Mouse (Mus musculus) heart, embryonic 12.5 days (tissue): Measurements from ENCODE around the gene Cdc20. TPM values are rescaled to one million over a fixed set of nuclear protein-coding genes. Genes with fewer than 3 reads are reported as not detected.

Source experiments
- ATAC-seq: fragments of 200-750 bp; cut with Nextera tagmentation; 2 replicates; pipeline ENCODE4 v1.8.0; 2017; ENCODE audit warnings: moderate TSS enrichment, moderate library complexity; ENCODE audit not compliant: insufficient number of reproducible peaks, low FRiP score
- H3K27ac ChIP-seq: fragments of 300-500 bp; sonication (generic); 2 replicates; pipeline ENCODE4 v1.5.1; 2016; ENCODE audit warnings: mild to moderate bottlenecking, moderate library complexity; ENCODE audit not compliant: poor library complexity, severe bottlenecking
- H3K27me3 ChIP-seq: fragments of 300-500 bp; sonication (generic); replicated peaks from 2 replicates; pipeline ENCODE4 v1.6.1; 2016; ENCODE audit warnings: mild to moderate bottlenecking, moderate library complexity
- H3K36me3 ChIP-seq: fragments of 300-500 bp; sonication (generic); 2 replicates; pipeline ENCODE4 v1.6.1; 2016; ENCODE audit warnings: mild to moderate bottlenecking, moderate library complexity
- H3K4me1 ChIP-seq: fragments of 300-500 bp; sonication (generic); replicated peaks from 2 replicates; pipeline ENCODE4 v1.6.1; 2016; ENCODE audit warnings: mild to moderate bottlenecking
- H3K4me2 ChIP-seq: fragments of 300-500 bp; sonication (generic); 2 replicates; pipeline ENCODE4 v1.6.1; 2016; ENCODE audit warnings: mild to moderate bottlenecking, moderate library complexity
- H3K4me3 ChIP-seq: fragments of 300-500 bp; sonication (generic); 2 replicates; pipeline ENCODE4 v1.5.1; 2016; ENCODE audit warnings: mild to moderate bottlenecking
- H3K9ac ChIP-seq: fragments of 300-500 bp; sonication (generic); 2 replicates; pipeline ENCODE4 v1.6.1; 2016; ENCODE audit warnings: mild to moderate bottlenecking, moderate library complexity
- H3K9me3 ChIP-seq: fragments of 300-500 bp; sonication (generic); replicated peaks from 2 replicates; pipeline ENCODE4 v1.6.1; 2016; ENCODE audit warnings: mild to moderate bottlenecking, moderate library complexity
- WGBS: fragments of 180-500 bp; shearing (Covaris S2); methylation state at CpG from one replicate; pipeline ENCODE4 v1.1.7; 2016; 5-methylcytosine and 5-hydroxymethylcytosine counted together
- polyA plus RNA-seq: library from polyadenylated mRNA; unstranded; fragments of >200 nt; fragmentation: Nextera tagmentation; extraction: Ambion mirVana; gene quantifications from 2 replicates; pipeline ENCODE4 v1.2.1, GENCODE M21; 2016

Gene Cdc20
- polyA plus RNA-seq, 1 experiment from 2014 or later: 157 TPM

DNA sequence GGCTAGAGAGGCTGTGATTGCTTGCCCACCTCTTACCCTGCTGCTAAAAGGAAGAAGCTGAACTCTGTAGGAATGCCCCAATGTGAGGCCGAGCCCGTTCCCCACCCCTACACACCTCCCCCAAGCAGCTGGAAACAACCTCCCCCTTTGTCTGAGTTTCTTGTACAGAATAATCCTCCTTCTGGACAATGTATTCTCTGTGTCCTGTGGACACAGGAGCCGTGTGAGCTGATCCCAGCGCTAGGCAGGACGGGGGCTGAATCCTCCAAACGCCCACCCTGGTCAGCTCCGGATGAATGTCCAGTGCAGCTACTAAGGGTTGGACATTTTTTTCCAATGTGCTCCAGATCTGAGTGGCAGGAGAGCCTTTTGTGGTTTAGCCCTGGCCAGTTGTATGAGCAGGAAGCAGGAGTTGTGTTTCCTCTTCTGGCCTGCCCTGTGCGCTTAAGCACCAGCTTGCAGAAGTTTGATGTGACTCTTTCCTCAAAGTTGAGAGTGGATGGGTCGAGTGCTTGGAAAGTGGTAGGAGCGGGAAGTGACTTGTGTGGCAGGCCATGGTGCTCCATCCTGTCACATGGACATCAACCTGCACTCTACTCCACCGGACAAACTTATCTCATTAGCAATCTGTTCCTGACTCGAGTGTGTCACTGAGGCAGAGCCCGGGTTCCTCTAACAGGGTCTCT is 19.9 kb downstream of the Cdc20 start:
- no peaks in the 10 kb centered on the region for H3K4me1 ChIP-seq
- H3K4me2 ChIP-seq: no peak overlapping the region
- ATAC-seq: no peak
- H3K36me3 ChIP-seq: peaks cover 92% of the 10 kb centered on the region
- H3K9ac ChIP-seq: no peak overlapping the region
- H3K4me3 ChIP-seq: no peak overlapping the region
- H3K9me3 ChIP-seq: no peaks in the 10 kb centered on the region
- H3K27me3 ChIP-seq: no peaks in the 10 kb centered on the region
- no peak overlapping the region for H3K27ac ChIP-seq
- 85% methylated on average over 13 of the region's 13 CpGs for WGBS

DNA sequence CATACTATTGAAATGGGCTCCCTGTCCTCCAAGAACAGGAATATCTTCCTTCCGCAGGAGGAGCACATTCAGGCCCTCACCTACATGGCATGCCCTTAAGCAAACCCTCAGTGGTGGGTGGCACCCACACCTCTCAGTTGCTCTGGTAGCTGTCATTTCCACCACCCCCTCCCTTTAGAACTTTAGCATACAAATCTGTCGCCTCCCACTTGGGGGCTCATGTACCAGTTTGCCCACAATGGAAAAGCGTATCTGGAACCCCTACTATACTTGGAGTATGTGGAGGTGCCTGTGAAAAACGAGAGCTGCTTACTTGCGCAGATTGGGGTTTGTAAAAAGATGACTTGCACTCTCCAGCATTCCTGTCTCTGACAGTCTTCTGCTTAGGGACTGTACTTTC is 20.8 kb downstream of the Cdc20 start:
- whole genome bisulfite sequencing: 90% methylated on average over 5 of the region's 5 CpGs
- no peak for ATAC-seq
- no peaks in the 10 kb centered on the region for H3K9me3 ChIP-seq
- H3K27ac ChIP-seq: no peak overlapping the region
- H3K4me2 ChIP-seq: no peak overlapping the region
- H3K27me3 ChIP-seq: no peaks in the 10 kb centered on the region
- H3K4me3 ChIP-seq: no peak overlapping the region
- no peaks in the 10 kb centered on the region for H3K4me1 ChIP-seq
- H3K9ac ChIP-seq: no peak overlapping the region
- peaks cover 93% of the 10 kb centered on the region for H3K36me3 ChIP-seq

DNA sequence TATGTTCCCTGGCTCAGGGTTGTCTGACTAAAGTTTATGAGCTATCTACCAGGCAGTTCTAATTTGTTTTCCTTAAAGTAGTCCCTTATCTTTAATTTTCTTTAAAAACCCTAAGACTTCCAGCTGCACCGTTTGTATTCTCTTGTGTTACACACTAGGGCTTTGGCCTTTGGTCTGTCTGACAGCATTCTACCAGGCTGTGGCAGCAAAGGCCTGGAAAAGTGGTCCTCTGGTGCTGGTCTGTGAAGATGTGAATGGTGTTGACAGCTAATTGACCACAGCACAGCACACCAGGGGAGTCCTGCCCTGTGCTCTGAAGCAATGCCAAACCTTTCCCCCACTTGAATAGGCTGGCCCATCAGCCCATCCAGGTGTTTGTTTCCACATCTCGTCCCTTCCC is 21.4 kb downstream of the Cdc20 start:
- no peaks in the 10 kb centered on the region for H3K9me3 ChIP-seq
- whole genome bisulfite sequencing: 76% methylated on average over 2 of the region's 2 CpGs
- H3K4me2 ChIP-seq: no peak overlapping the region
- H3K27me3 ChIP-seq: no peaks in the 10 kb centered on the region
- H3K27ac ChIP-seq: no peak overlapping the region
- H3K9ac ChIP-seq: no peak overlapping the region
- peaks cover 88% of the 10 kb centered on the region for H3K36me3 ChIP-seq
- H3K4me1 ChIP-seq: no peaks in the 10 kb centered on the region
- no peak for ATAC-seq
- no peak overlapping the region for H3K4me3 ChIP-seq

DNA sequence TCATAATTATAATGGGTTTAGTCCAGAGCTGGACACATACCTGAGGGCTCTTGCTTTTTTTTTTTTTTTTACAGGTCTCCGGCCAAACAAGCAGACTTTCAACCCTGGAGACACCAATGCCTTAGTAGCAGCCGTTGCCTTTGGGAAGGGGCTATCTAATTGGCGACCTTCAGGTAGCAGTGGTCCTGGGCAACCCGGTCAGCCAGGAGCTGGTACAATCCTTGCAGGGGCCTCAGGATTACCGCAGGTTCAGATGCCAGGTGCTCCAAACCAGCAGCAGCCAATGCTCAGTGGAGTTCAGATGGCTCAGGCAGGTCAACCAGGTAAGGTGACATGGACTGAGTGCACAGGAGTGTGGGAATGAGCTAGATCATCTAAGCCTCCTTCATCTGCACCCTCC is 23.6 kb downstream of the Cdc20 start:
- no peaks in the 10 kb centered on the region for H3K27me3 ChIP-seq
- no peak overlapping the region for H3K27ac ChIP-seq
- H3K4me1 ChIP-seq: peaks cover 10% of the 10 kb centered on the region
- H3K9ac ChIP-seq: no peak overlapping the region
- WGBS: 91% methylated on average over 5 of the region's 5 CpGs
- peaks cover 69% of the 10 kb centered on the region for H3K36me3 ChIP-seq
- H3K4me3 ChIP-seq: no peak overlapping the region
- H3K4me2 ChIP-seq: no peak overlapping the region
- no peak for ATAC-seq
- H3K9me3 ChIP-seq: no peaks in the 10 kb centered on the region

DNA sequence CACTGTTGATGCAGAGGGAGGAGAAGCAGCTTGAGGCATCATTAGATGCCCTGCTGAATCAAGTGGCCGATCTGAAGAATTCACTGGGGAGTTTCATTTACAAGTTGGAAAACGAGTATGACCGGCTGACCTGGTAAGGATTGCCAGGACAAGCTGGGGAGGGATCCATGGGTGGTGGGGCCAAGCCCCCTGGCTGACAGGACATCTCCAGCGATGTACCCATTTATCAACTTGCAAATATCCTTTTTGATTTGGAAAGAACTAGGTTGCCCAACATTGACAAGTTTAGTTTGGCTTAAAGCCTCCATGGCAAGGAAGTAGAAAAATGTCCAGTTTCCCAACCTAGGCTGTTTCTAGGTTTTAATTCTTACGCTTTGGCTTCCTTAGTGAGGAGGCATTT is 26.3 kb downstream of the Cdc20 start:
- 87% methylated on average over 5 of the region's 5 CpGs for WGBS
- peaks cover 15% of the 10 kb centered on the region for H3K4me1 ChIP-seq
- no peak overlapping the region for H3K27ac ChIP-seq
- no peaks in the 10 kb centered on the region for H3K9me3 ChIP-seq
- no peak overlapping the region for H3K9ac ChIP-seq
- no peak overlapping the region for H3K4me2 ChIP-seq
- no peaks in the 10 kb centered on the region for H3K27me3 ChIP-seq
- no peak overlapping the region for H3K4me3 ChIP-seq
- H3K36me3 ChIP-seq: peaks cover 46% of the 10 kb centered on the region
- no peak for ATAC-seq

DNA sequence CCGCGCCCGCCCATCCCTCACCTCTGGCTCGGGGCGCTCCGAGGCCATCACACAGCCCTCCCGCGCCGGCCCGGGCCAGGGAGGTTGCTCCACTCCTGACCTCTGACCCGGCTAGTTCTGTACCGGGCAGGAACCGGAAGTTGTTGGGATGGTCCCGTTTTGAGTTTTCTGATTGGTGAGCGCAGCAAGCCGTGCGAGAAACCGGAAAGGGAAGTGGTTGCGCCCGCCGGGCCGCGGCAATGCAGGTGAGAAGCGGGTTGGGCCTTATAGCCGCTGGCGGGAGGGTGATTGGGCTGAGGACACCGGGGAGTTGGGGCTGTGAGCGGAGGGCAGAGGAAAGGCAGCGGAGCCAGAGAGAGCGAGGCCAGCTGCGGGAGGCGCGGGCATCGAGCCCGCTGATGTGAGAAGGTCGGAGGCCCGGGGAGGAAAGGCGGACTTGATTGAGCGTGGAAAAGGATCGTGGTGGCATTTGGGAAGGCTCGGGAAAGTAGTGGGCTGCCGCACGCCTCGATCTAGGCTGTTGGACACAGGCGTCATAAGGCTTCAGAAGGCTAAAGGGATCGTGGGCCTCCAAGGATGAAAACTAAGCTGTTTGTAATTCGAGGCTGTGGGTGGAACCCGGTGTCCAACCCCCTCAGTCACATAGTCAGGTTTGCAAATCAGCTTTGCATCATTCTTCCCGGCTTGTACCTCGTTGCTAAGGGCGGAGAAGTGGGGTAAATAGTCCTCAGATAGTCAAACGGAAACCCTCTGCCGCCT is 27.8 kb downstream of the Cdc20 start, which contains the start of the genes Szt2 and Med8:
Gene Szt2, minus strand, starts transcription at position 132 of the 759 bp plus-strand sequence.
Gene Med8, plus strand, starts transcription at position 196 of the 759 bp plus-strand sequence.
- under 1% methylated on average over 52 of the region's 53 CpGs for WGBS
- peak within 1 kb of the TSS; percentile 10 for H3K27ac ChIP-seq
- peaks cover 43% of the 10 kb centered on the region for H3K36me3 ChIP-seq
- H3K4me2 ChIP-seq: peak within 1 kb of the TSS; percentile 96
- H3K9ac ChIP-seq: peak within 1 kb of the TSS; percentile 85
- ATAC-seq: peak; percentile 96
- peaks cover 15% of the 10 kb centered on the region for H3K4me1 ChIP-seq
- no peaks in the 10 kb centered on the region for H3K27me3 ChIP-seq
- peak within 1 kb of the TSS; percentile 89 for H3K4me3 ChIP-seq
- no peaks in the 10 kb centered on the region for H3K9me3 ChIP-seq

DNA sequence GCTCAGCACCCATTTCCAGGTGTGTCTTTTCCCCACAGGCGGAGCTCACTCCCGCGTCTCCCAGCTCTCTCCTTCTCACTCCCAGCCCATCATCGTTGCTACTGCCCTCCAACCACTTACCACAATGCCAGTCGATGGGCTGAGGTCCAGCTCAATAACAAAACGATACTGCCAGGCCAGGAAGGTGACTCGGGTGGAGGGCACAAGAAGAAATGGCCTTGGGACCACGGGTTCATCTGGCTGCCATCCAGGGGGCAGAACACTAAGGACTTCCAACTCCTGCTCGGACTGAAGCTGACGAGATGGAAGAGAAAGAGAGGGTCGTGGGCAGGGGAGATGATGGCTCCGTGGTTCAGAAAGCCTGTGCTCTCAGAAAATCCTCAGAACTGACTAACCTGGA is 34.5 kb downstream of the Cdc20 start:
- Histone ChIP-seq H3K27me3 (no peaks in the 10 kb centered on the region), H3K27ac (no peak overlapping the region), H3K4me2 (no peak overlapping the region), H3K36me3 (peaks cover 68% of the 10 kb centered on the region), H3K4me1 (0 out of 2 replicates have a peak, but pooled peaks cover 5% of the 10 kb centered on the region), H3K9me3 (no peaks in the 10 kb centered on the region), H3K4me3 (no peak overlapping the region), H3K9ac (no peak overlapping the region)
- ATAC-seq: no peak
- WGBS: 92% methylated on average over 12 of the region's 12 CpGs

DNA sequence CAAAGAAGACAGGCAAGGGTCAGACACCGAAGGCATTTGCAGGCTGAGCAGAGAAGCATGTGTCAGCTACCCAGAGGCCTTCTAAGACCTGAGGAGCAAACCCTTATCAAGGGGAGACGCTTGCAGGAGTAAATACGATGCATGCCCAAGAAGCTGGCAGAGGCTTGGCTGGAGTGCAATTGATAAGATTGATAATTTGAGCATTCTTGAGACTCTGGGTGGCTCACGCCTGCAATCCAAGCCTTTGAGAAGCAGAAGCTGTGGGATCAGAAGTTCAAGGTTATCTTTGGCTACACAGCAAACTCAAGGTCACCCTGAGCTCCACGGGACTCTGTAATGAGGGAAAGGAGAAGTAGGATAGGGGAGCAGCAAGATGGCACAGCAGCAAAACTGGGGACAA is 35.2 kb downstream of the Cdc20 start:
- Histone ChIP-seq H3K9ac (no peak overlapping the region), H3K4me3 (no peak overlapping the region), H3K27me3 (no peaks in the 10 kb centered on the region), H3K9me3 (no peaks in the 10 kb centered on the region), H3K36me3 (peaks cover 76% of the 10 kb centered on the region), H3K4me1 (0 out of 2 replicates have a peak, but pooled peaks cover 5% of the 10 kb centered on the region), H3K4me2 (no peak overlapping the region), H3K27ac (no peak overlapping the region)
- no peak for ATAC-seq
- 60% methylated on average over 5 of the region's 5 CpGs for WGBS

DNA sequence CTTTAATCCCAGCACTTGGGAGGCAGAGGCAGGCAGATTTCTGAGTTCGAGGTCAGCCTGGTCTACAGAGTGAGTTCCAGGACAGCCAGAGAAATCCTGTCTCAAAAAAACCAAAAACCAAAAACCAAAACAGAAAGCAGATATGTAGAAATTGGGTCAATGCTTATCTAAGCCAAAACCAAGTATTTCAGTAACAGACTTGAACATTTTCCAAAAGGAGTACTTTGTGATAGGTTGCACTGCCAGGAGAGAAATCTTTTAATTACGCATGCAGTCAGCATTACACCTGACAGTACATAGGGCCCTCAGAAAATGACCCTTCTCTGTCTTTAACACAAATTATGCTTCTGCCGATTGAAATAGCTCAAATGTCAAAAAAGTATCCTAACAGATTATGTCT is 35.7 kb downstream of the Cdc20 start:
- Histone ChIP-seq H3K4me1 (0 out of 2 replicates have a peak, but pooled peaks cover 5% of the 10 kb centered on the region), H3K9me3 (no peaks in the 10 kb centered on the region), H3K27me3 (no peaks in the 10 kb centered on the region), H3K27ac (no peak overlapping the region), H3K9ac (no peak overlapping the region), H3K4me2 (no peak overlapping the region), H3K36me3 (peaks cover 80% of the 10 kb centered on the region), H3K4me3 (no peak overlapping the region)
- 91% methylated on average over 3 of the region's 3 CpGs for WGBS
- ATAC-seq: no peak

DNA sequence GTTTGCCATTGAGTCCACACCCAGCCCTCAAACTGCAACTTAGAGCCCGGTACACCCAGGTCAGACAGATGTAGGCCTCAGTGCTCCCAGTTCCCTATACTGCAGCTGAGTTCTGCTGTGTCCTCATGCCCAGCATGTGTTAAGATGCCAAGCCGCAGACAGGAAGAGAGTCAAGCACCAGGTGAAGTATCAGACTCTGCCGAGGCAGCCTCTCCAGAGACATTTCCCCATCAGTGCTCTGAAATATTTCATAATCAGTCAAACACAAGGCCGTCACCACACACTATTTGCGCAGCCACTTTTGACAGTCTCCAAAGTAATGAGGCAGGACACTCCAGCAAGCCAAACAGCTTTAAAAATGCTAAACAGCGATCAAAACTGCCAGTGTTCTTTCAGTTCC is 38.8 kb downstream of the Cdc20 start:
- no peak overlapping the region for H3K27ac ChIP-seq
- no peaks in the 10 kb centered on the region for H3K9me3 ChIP-seq
- H3K4me1 ChIP-seq: peaks cover 22% of the 10 kb centered on the region
- H3K36me3 ChIP-seq: peaks cover 81% of the 10 kb centered on the region
- H3K9ac ChIP-seq: no peak overlapping the region
- no peak overlapping the region for H3K4me3 ChIP-seq
- no peak overlapping the region for H3K4me2 ChIP-seq
- no peak for ATAC-seq
- no peaks in the 10 kb centered on the region for H3K27me3 ChIP-seq
- WGBS: 88% methylated on average over 6 of the region's 6 CpGs

DNA sequence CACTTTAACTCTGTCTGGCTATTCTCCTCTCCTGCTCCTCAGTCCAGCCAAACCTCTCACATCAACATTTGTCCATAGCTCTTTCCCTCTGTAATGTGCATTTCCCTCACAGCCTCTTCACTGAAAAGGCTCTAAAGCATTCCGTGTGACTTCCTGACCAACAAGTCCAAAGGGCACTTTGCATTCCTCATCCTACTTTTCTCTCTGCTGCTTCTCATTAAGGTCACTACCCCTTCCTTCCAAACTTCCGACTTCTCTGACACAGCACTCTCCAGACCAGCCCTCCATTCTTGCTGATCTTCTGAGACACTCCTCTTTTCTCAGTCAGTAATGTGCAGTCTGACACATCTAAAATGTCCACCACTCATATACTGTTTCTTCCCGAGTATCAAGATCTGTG is 40.7 kb downstream of the Cdc20 start:
- H3K9me3 ChIP-seq: no peaks in the 10 kb centered on the region
- H3K4me3 ChIP-seq: no peak overlapping the region
- WGBS: 71% methylated on average over 3 of the region's 3 CpGs
- H3K9ac ChIP-seq: no peak overlapping the region
- no peak for ATAC-seq
- H3K27ac ChIP-seq: no peak overlapping the region
- H3K4me1 ChIP-seq: peaks cover 18% of the 10 kb centered on the region
- no peaks in the 10 kb centered on the region for H3K27me3 ChIP-seq
- H3K36me3 ChIP-seq: peaks cover 82% of the 10 kb centered on the region
- no peak overlapping the region for H3K4me2 ChIP-seq
